Mouse (Mus musculus): Measurements from ENCODE around the gene Mab21l2. TPM values are rescaled to one million over a fixed set of nuclear protein-coding genes. Genes with fewer than 3 reads are reported as not detected.

The Mab21l2 gene
- not detected for total RNA-seq (2023)

DNA sequence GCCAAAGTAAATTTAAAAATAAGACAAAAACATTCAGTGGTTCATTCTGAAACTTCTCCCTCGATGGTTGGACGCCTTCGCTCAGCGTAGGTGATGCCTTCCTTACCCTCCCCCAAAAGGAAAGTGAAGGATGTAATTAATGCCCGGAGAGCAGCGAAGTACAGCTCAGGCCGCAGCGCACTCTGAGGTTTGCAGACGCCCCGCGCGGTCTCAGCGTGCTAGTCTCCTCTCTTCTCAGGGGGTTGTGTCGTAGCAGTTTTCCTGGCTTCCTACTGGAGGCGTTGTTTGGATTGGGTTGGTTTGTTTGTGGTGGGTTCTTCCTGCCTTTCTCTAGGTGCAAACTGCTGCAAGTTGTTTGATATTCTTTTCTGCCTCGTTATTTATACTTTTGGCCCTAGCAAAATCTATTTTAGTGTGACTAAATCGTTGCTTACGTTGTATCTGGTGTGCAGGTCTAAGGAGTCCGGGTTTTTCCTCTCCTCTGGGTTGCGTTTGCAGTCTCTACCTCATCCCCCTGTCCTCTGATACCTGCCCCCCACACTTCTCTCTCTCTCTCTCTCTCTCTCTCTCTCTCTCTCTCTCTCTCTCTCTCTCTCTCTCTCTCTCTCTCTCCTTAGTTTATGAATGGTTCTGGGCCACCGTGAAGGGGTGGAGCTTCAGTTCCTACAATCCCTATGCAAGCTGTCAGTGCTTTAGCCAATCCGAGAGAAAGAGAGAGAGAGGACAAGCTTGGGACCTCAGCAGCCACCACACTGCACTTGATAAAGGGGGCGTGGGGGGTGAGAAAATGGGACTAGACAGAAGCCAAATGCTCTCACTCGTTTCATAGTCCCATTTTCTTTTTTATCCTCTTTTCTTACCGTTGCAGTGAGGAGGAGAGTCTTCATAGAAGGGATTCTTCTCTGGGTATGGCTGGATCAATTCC lies at the start of gene Mab21l2:
Gene Mab21l2, minus strand, starts transcription at position 539 of the 925 bp plus-strand sequence.

Data from CD4-positive naive resting alpha-beta T cell, adult 76 days (primary cell).